Comparison of ENCODE assay signal across 16 mouse cellular contexts in the genomic region with DNA sequence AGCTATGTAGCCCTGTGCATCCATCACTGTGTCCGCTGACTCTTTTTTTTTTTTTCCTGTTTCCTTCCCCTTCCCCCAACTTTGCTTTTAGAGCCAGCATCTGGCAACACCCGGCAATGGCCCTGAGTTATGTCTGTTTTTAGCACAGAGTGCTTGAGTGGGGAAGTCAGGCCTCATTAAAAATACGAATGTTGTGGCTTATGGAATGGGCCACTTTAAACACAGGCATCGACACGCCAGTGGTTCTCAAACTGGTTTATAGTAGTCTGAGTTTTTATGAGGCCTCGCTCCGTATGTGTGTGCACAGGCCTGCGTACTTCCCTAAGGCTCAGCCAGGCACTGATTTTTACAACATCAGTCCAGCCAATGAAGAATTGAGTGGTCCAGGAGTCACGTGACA. TPM values are rescaled to one million over a fixed set of nuclear protein-coding genes. Genes with fewer than 3 reads are reported as not detected.
A peak's percentile ranks its signal among the peaks of the same experiment; 100 is the strongest.
DNase-seq lines count a peak whose midpoint lies in the region; ATAC-seq and TF ChIP-seq lines count a peak whose summit lies in the region.
"Had no signal": no experiment of that assay in that cellular context is flagged by ENCODE, and none has a peak within 500 bp of the region (broad histone marks: within the 10 kb centered on the region; RNA-seq: fewer than 3 reads in every experiment).

No protein-coding gene starts in this region.

- H3K9ac ChIP-seq in hindbrain, embryonic 13.5 days, result no peak overlapping the region
- H3K9ac ChIP-seq in limb, embryonic 11.5 days (ENCODE audit: low read length), result no peak overlapping the region
- H3K9ac ChIP-seq: heart, embryonic 13.5 days; midbrain, embryonic 15.5 days had no signal

- no peak for DNase-seq in hindbrain, embryonic 10.5 days (ENCODE audit: low spot score)
- no peak for DNase-seq in spleen, adult 2 months (ENCODE audit: low read depth in 1 of 2, low spot score in 2 of 2)
- no peak for DNase-seq in spleen, postnatal 36 days (ENCODE audit: low spot score in 2 of 2)
- peak; percentile 65 for DNase-seq in limb, embryonic 11.5 days (ENCODE audit: low spot score)
- DNase-seq in left cerebral cortex, adult 8-10 months (ENCODE audit: low spot score in 2 of 2), result no peak
- DNase-seq in urinary bladder, postnatal 14 days (ENCODE audit: low spot score), result no peak
- DNase-seq: adrenal gland, postnatal 36 days; cerebellum, postnatal 10 days; lung, postnatal 10 days; thymus, adult 2 months had no signal

- WGBS in hindbrain, embryonic 10.5 days, result 89% methylated on average over 9 of the region's 9 CpGs
- WGBS in hindbrain, embryonic 13.5 days, result 78% methylated on average over 9 of the region's 9 CpGs
- WGBS in spleen, adult 2 months, result 56% methylated on average over 9 of the region's 9 CpGs
- 24% methylated on average over 9 of the region's 9 CpGs for WGBS in limb, embryonic 11.5 days

- no peaks in the 10 kb centered on the region for H3K36me3 ChIP-seq in hindbrain, embryonic 10.5 days
- no peaks in the 10 kb centered on the region for H3K36me3 ChIP-seq in hindbrain, embryonic 13.5 days
- no peaks in the 10 kb centered on the region for H3K36me3 ChIP-seq in spleen, adult 2 months (ENCODE audit: control insufficient read depth, insufficient read depth, low read length)
- H3K36me3 ChIP-seq in limb, embryonic 11.5 days (ENCODE audit: control insufficient read depth, insufficient read depth, low read length), result no peaks in the 10 kb centered on the region
- H3K36me3 ChIP-seq: heart, embryonic 13.5 days; midbrain, embryonic 15.5 days had no signal

- no peak for TF ChIP-seq CTCF in spleen, adult 2 months (IDR thresholded peaks at IDR 0.05; ENCODE audit: extremely low read depth, insufficient read depth, insufficient read length, insufficient replicate concordance)

- H3K9me3 ChIP-seq in hindbrain, embryonic 10.5 days, result no peaks in the 10 kb centered on the region
- H3K9me3 ChIP-seq in hindbrain, embryonic 13.5 days, result peaks cover 5% of the 10 kb centered on the region; the same call in 1 of the 2 replicates
- H3K9me3 ChIP-seq in limb, embryonic 11.5 days (ENCODE audit: control insufficient read depth, low read length), result no peaks in the 10 kb centered on the region; the same call in 1 of the 2 replicates
- H3K9me3 ChIP-seq: heart, embryonic 13.5 days; midbrain, embryonic 15.5 days had no signal

- no peak overlapping the region for H3K4me3 ChIP-seq in hindbrain, embryonic 10.5 days
- no peak overlapping the region for H3K4me3 ChIP-seq in hindbrain, embryonic 13.5 days
- H3K4me3 ChIP-seq in spleen, adult 2 months (ENCODE audit: extremely low read depth, insufficient read depth, insufficient read length), result no peak overlapping the region
- H3K4me3 ChIP-seq in limb, embryonic 11.5 days (ENCODE audit: low read depth, low read length), result no peak overlapping the region
- H3K4me3 ChIP-seq: heart, embryonic 13.5 days; midbrain, embryonic 15.5 days had no signal

- 0 out of 2 replicates have a peak overlapping the region, but pooled peaks have one; percentile 24 for H3K27ac ChIP-seq in hindbrain, embryonic 10.5 days
- H3K27ac ChIP-seq in hindbrain, embryonic 13.5 days, result no peak overlapping the region
- peak overlapping the region; percentile 55; the same call in 1 of the 2 replicates for H3K27ac ChIP-seq in spleen, adult 2 months (ENCODE audit: insufficient read depth, low read length)
- H3K27ac ChIP-seq in limb, embryonic 11.5 days (replicated peaks; ENCODE audit: low read depth, low read length), result peak overlapping the region; percentile 80
- H3K27ac ChIP-seq: heart, embryonic 13.5 days; midbrain, embryonic 15.5 days had no signal

- 0 out of 2 replicates have a peak, but pooled peaks cover 3% of the 10 kb centered on the region for H3K4me1 ChIP-seq in hindbrain, embryonic 10.5 days (replicated peaks)
- H3K4me1 ChIP-seq in hindbrain, embryonic 13.5 days (replicated peaks), result peaks cover 10% of the 10 kb centered on the region
- H3K4me1 ChIP-seq in spleen, adult 2 months (ENCODE audit: control insufficient read depth, insufficient read depth, insufficient read length), result peaks cover 20% of the 10 kb centered on the region
- H3K4me1 ChIP-seq in limb, embryonic 11.5 days (ENCODE audit: control insufficient read depth, insufficient read depth, low read length), result peaks cover 10% of the 10 kb centered on the region; the same call in 1 of the 2 replicates
- H3K4me1 ChIP-seq: midbrain, embryonic 15.5 days had no signal

- ATAC-seq in hindbrain, embryonic 13.5 days (ENCODE audit: low FRiP score), result no peak
- ATAC-seq in limb, embryonic 11.5 days (ENCODE audit: insufficient number of reproducible peaks, low FRiP score, low TSS enrichment, low read depth), result peak; percentile 93
- ATAC-seq: CD4-positive, CD25-positive, alpha-beta regulatory T cell, adult 4 months; inflammation-experienced regulatory T-cells, adult 6 months; midbrain, embryonic 15.5 days; Patski had no signal

- no peak overlapping the region for H3K4me2 ChIP-seq in hindbrain, embryonic 13.5 days
- no peak overlapping the region for H3K4me2 ChIP-seq in limb, embryonic 11.5 days (ENCODE audit: low read depth, severe bottlenecking)
- H3K4me2 ChIP-seq: heart, embryonic 13.5 days; midbrain, embryonic 15.5 days had no signal

- no peaks in the 10 kb centered on the region for H3K27me3 ChIP-seq in hindbrain, embryonic 10.5 days (ENCODE audit: insufficient read depth, poor library complexity, severe bottlenecking)
- H3K27me3 ChIP-seq in hindbrain, embryonic 13.5 days, result no peaks in the 10 kb centered on the region
- no peaks in the 10 kb centered on the region for H3K27me3 ChIP-seq in spleen, adult 2 months (ENCODE audit: control insufficient read depth, insufficient read depth, low read length)
- H3K27me3 ChIP-seq in limb, embryonic 11.5 days (ENCODE audit: control insufficient read depth, insufficient read depth, low read length), result no peaks in the 10 kb centered on the region
- H3K27me3 ChIP-seq: heart, embryonic 13.5 days; midbrain, embryonic 15.5 days had no signal

- no peak for TF ChIP-seq POLR2A in spleen, adult 2 months (IDR thresholded peaks at IDR 0.05; ENCODE audit: low read depth, low read length)

RNA-seq across cellular contexts. Expression of a gene that starts 13.1 kb away (rescaled TPM):
- 0.05 and 0.17 TPM in 2 replicates for polyA plus RNA-seq in hindbrain, embryonic 10.5 days (2016; fragmentation: Nextera tagmentation; extraction: Ambion mirVana)
- 0.10 and 0.17 TPM in 2 replicates for polyA plus RNA-seq in hindbrain, embryonic 13.5 days (2015; fragmentation: Nextera tagmentation; extraction: Ambion mirVana)
- 63.7 and 80.7 TPM in 2 replicates for polyA plus RNA-seq in spleen, adult 2 months (2012; rRNA removed)
- 0.71 and 0.97 TPM in 2 replicates for polyA plus RNA-seq in limb, embryonic 11.5 days (2014; fragmentation: Nextera tagmentation; extraction: Ambion mirVana)
- 1 to 10 TPM in 1 of 4 experiments, under 1 TPM in 3; 0.30 to 1.6 (median 0.58) TPM for total RNA-seq in left cerebral cortex, adult 8-10 months (2022)
- polyA plus RNA-seq: Patski had no signal

Comparison
In these comparisons a context has a peak if more than half of its experiments do, and no peak if none do; other contexts are left out.
1. RNA of a gene that starts 13.1 kb away (polyA plus RNA-seq): 63.7 to 80.7 TPM in spleen, adult 2 months; 0.71 to 0.97 TPM in limb, embryonic 11.5 days, 0.10 to 0.17 TPM in hindbrain, embryonic 13.5 days and 0.05 to 0.17 TPM in hindbrain, embryonic 10.5 days; every median in the first group is over 10 times any median in the second.